Mouse (Mus musculus): ENCODE data around the gene Slc20a1.

The Slc20a1 gene

GRCm38 (mm10) chr2:129198436-129199327, at the start of gene Slc20a1:
Slc20a1 (plus strand) TSS chr2:129198764.
- peak; percentile 99 to 100 for DNase-seq

- DNase-seq = no peak
Observed at GRCm38 (mm10) chr2:129148836-129149235, 49.7 kb upstream of the Slc20a1 start.

DNA sequence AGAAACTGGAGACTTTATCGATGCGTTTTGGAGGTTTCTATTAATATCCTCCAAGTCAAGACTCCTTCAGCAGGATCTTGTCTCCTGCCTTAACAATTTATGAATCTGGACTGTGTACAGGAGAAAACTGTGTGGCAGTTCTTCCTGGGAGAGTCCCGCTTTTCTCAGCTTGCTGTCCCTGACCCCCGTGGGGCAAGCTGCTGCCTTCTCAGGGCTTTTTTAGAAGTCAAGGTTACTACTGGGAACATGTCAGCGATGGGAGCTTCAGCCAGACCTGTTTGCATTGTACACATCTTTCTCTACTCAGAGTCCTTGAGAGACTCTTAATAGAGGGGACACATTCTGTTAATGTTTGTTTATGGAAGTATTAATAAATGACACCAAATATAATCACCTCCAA, 48.2 kb upstream of the Slc20a1 start:
- no peak for DNase-seq

- DNase-seq = no peak
Observed at GRCm38 (mm10) chr2:129151111-129151510, 47.5 kb upstream of the Slc20a1 start.

GRCm38 (mm10) chr2:129152751-129153150, 45.8 kb upstream of the Slc20a1 start:
- no peak for DNase-seq

DNA sequence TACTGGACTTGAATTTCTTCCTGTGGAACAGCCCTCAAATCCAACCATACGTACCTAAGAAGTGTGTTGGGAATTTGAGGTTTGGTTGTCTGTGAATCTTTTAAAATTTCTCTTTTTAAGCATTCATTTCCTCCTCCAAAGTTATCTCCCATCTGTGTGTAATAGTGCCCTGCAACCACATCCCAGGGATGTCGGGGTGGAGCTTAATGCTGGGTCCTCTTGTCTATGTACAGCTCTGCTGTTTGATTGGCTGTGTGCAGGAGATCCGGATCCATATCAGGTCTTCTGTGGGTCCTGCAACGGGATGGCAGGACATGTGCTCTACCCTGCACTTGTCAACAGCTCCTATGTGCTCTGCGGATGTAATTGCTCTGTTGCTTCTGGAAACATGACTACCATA, 33.7 kb upstream of the Slc20a1 start:
- no peak for DNase-seq

DNA sequence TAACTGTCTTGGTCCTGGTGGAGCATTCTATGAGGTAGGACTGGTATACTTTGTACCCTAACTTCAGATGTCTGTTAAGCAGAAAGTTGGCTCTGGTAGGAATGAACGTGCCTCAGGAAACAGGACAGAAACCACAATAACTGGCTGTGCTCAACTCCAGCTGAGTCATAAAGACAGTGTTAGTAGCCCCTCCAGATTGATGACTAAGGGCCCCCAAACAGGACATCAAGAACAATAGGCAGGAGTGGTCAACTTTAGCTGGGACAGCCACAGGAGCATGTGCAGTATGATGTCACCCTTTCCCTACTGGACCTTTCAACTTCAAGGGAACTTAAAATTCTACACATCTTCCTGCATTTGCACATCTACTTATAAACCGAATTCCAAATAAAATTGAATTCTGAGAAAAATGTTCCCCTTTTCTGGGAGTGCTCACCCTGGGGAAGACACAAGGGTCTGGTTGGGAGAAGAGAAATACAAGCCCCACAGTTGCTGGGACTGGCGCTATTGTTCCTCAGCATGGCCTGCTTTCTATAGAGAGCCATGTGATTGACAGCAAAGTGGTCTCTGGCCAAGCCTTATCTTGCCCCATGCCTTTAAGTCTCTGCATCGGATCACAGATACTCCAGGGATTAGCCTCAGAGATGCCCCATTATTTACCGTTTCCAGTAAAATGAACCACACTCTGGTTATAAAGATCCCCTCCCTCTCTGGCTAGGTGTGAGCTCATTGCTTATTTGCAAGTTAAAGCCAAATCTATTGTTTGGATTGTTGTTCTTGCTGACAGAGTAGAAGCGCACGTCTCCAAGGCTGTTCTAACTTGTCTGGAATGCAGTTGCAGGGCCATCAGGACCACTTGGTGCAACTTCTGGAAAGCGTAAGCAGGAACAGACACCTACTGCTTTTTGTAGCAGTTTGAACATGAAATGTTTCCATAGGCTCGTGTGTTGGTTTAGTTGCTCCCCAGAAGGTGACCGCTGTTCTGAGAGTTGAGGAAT, 31.8 kb upstream of the Slc20a1 start:
- no peak for DNase-seq

DNA sequence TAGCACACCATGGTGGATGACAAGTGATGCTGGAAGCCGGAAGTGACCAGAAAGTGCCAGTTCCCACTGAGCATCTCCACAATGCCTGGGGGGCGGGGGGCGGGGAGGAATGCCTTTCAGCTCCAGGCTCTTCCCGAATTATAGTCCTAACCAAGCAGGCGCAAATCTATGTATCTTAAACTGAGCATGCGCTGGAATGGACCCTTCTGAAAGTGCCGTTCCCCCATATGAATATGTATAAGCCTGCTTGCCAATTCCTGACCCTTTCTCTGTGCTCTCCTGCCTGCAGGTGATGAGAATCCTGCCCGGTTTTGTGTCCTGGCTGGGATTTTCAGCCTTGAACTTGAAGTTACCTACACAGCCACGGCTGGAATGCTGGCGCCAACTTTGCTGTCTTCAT, 25.2 kb upstream of the Slc20a1 start:
- no peak for DNase-seq

- peak; percentile 50 to 56 for DNase-seq
Observed at GRCm38 (mm10) chr2:129174474-129174873, 24.1 kb upstream of the Slc20a1 start.

DNA sequence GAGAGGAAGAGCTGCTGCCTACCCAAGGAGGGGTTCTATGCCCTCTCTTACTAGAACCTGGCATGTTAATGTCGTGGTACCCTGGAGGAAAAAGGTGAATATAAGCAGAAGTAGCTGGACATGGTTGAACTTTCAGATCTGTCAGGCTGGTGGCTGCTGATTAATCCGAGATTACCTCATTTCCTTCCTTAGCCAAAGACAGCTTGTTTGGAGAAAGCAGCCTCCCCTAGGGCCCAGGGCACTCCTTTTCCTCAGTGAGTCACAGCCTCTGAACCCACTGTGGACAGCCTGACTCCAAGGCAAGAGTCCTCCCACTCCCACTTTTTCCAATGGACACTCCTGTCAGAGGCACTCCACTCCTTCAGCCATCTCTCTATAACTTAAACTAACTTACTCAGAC, 22.9 kb upstream of the Slc20a1 start:
- peak; percentile 21 to 27 for DNase-seq

GRCm38 (mm10) chr2:129176676-129177420, 21.7 kb upstream of the Slc20a1 start:
- no peak for DNase-seq

DNA sequence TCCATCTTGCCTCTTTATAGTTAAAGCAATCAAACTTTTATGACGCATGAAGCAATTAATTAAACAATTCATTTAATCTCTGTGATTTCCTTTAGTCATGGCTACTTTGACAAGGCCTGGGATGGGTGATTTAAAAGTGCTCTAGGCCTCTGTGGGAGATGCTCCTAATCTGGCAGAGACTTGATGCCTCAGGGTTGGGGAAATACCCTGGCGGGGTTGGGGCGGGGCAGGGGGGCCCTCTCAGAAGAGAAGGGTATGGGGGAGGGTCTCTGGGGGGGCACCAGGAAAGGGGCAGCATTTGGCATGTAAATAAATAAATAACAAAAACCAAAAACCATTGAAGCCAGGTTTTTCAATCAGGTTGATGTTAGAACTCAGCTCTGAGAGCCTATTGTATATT, 20.9 kb upstream of the Slc20a1 start:
- no peak for DNase-seq

DNA sequence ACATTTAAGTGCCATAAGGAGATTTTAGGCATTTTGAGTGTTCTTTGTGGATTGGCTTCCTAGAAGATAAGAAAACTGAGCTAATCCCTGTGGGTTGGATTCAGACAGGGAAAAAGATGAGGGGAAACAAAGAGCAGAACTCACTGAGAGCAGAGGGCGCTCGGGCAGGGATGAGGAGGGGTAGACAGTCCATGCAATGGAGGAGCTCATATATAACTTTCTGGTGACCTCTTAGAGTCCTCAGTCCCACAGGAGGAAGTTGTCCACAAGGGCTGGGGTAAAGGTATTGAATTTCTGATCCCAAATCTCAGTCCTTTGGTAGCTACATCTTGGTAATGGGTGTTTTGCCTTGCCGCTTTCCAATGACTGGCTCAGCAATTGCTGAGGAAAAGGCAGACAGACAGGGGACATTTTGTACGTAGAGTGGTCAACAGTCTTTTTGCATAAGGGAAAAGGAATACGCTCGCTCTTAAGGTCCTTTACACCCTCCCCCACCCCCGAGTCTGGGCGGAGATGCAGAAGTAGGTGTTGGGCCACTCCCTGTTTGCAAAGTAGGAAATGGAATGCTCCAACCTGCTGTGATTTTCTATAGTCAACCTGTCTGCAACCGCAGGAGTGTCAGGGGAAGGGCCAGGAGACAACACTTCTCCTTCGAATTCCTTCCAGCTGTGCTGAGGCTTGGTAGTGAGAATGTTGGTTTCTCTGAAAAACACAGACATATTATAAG, 20.2 kb upstream of the Slc20a1 start:
- DNase-seq = no peak

GRCm38 (mm10) chr2:129179946-129180853, 18.4 kb upstream of the Slc20a1 start:
- DNase-seq = peak; percentile 25 to 43

DNA sequence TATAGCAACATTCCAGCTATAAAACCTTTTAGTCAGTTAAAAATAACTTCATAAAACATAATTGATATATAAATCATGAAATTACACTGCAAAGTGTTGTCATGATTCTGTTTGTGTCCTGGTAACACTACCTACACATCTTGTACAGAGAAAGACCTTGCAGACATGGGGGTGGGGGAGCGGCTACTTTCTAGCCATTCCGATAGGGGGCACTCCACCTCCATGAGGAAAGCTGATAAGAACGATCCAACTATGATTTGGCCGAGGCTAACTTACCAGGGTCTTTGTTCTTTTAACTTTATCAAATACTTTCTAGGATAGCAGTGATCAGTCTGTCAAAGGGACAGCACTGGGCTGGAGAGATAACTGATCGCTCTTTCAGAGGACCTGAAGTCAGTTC, 17.1 kb upstream of the Slc20a1 start:
- DNase-seq = no peak

DNA sequence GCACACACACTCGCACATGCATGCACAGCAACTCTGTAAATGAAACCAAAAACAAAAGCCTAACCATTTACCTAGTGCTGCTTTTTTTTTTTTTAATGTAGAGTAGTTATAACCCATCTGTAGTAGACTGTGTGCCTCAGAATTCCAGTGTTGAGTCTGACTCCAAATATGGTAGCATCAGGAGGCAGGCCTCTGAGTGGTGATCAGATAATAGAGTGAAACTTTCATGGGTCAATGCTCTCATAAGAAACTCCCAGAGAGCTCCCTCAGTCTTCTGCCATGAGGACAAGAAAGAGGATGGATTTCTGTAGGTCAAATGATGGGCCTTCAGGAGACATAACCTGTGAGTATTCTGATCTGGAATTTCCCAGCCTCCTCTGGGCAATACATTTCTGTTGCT, 16.2 kb upstream of the Slc20a1 start:
- no peak for DNase-seq

- peak; percentile 74 to 78 for DNase-seq
Observed at GRCm38 (mm10) chr2:129183561-129184031, 15.0 kb upstream of the Slc20a1 start.

GRCm38 (mm10) chr2:129184853-129185252, 13.7 kb upstream of the Slc20a1 start:
- no peak for DNase-seq

- DNase-seq = no peak
Observed at GRCm38 (mm10) chr2:129185611-129186290, 12.8 kb upstream of the Slc20a1 start.

DNA sequence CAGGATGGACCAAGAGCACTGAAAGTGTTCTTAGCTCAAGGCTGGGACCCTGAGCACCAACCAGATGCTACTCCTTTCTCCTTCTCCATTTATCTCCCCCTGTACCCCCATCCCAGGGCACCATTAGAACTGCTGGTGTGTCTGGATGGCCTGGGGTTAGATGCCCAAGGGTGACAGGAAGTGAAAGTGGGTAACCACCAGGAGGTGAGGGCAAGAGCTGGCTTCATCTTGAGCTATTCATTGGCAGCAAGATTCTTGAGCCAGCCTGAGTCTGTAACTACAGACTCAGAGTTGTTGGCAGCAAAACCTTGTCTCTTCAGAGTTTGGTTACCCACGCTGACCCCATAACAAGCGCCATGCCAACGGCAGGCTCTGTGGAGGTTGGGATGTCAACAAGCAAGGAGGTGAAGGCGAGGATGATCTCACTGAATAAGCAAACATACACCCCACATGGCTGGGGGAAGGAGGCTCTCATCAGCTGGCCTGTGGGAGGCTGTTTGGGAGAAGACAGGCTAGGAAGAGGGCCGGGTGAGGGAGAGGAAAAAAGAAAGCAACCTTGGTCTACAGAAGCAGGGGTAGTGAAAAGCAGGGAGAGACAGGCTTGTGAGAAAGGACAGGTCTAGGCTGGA, 12.2 kb upstream of the Slc20a1 start:
- no peak for DNase-seq
